Mouse (Mus musculus) stomach, embryonic 16.5 days (tissue): ENCODE measurements at regions not wholly inside any gene's neighbourhood (a gene's known extent, or its start where the extent isn't known, plus 50 kb on each side); places are given as distances from the start of the nearest gene placed in this dataset.

Experiments
- ATAC-seq: fragments of 200-750 bp; cut with Nextera tagmentation; 2 replicates; pipeline ENCODE4 v1.8.0; 2017; ENCODE audit warnings: moderate number of reproducible peaks, moderate TSS enrichment; ENCODE audit not compliant: insufficient read depth, low FRiP score
- H3K27ac ChIP-seq: fragments of 300-500 bp; sonication (generic); 2 replicates; pipeline ENCODE4 v1.5.1; 2014; ENCODE audit warnings: low read length
- H3K27me3 ChIP-seq: fragments of 300-500 bp; sonication (generic); 2 replicates; pipeline ENCODE4 v1.6.1; 2014; ENCODE audit warnings: low read length, control low read depth, mixed read lengths; ENCODE audit not compliant: control insufficient read depth, insufficient read depth
- H3K36me3 ChIP-seq: fragments of 300-500 bp; sonication (generic); 2 replicates; pipeline ENCODE4 v1.6.1; 2014; ENCODE audit warnings: low read length; ENCODE audit not compliant: control insufficient read depth, insufficient read depth
- H3K4me1 ChIP-seq: fragments of 300-500 bp; sonication (generic); 2 replicates; pipeline ENCODE4 v1.6.1; 2014; ENCODE audit warnings: low read length, control low read depth, mixed read lengths; ENCODE audit not compliant: control insufficient read depth, insufficient read depth
- H3K4me2 ChIP-seq: fragments of 300-500 bp; sonication (generic); 2 replicates; pipeline ENCODE4 v1.6.1; 2014; ENCODE audit warnings: low read depth, low read length, mixed read lengths
- H3K4me3 ChIP-seq: fragments of 300-500 bp; sonication (generic); replicated peaks from 2 replicates; pipeline ENCODE4 v1.5.1; 2014; ENCODE audit warnings: mild to moderate bottlenecking, low read length
- H3K9ac ChIP-seq: fragments of 300-500 bp; sonication (generic); 2 replicates; pipeline ENCODE4 v1.6.1; 2014; ENCODE audit warnings: low read length
- H3K9me3 ChIP-seq: fragments of 300-500 bp; sonication (generic); replicated peaks from 2 replicates; pipeline ENCODE4 v1.6.1; 2016; ENCODE audit warnings: low read length, control low read depth; ENCODE audit not compliant: control insufficient read depth
- WGBS: fragments of 180-500 bp; shearing (Covaris S2); extraction: QIAGEN DNeasy Blood & Tissue Kit; methylation state at CpG from one replicate; pipeline ENCODE4 v1.1.7; 2014; 5-methylcytosine and 5-hydroxymethylcytosine counted together

- 90% methylated on average over 5 of the region's 5 CpGs for WGBS
- no peaks in the 10 kb centered on the region for H3K9me3 ChIP-seq
- no peak for ATAC-seq
- H3K4me1 ChIP-seq, result peaks cover 14% of the 10 kb centered on the region
- H3K9ac ChIP-seq, result no peak overlapping the region
- no peak overlapping the region for H3K4me2 ChIP-seq
- H3K27ac ChIP-seq, result no peak overlapping the region
- no peaks in the 10 kb centered on the region for H3K36me3 ChIP-seq
- no peaks in the 10 kb centered on the region for H3K27me3 ChIP-seq
- H3K4me3 ChIP-seq, result no peak overlapping the region
These were observed 176.4 kb downstream of the 1700010I14Rik start for GRCm38 (mm10) chr17:9164501-9164900.

- Histone ChIP-seq H3K27ac (no peak overlapping the region), H3K27me3 (no peaks in the 10 kb centered on the region), H3K4me2 (peak overlapping the region; percentile 63), H3K4me3 (peak overlapping the region; percentile 42), H3K9ac (peak overlapping the region; percentile 34; the same call in 1 of the 2 replicates), H3K9me3 (no peaks in the 10 kb centered on the region), H3K36me3 (no peaks in the 10 kb centered on the region), H3K4me1 (peaks cover 14% of the 10 kb centered on the region)
- ATAC-seq, result peak; percentile 47; the same call in 1 of the 2 replicates
- WGBS, result under 1% methylated on average over 10 of the region's 10 CpGs
These were observed 179.0 kb downstream of the 1700010I14Rik start for GRCm38 (mm10) chr17:9167161-9167560.

- peak overlapping the region; percentile 34 for H3K9ac ChIP-seq
- no peaks in the 10 kb centered on the region for H3K9me3 ChIP-seq
- peaks cover 14% of the 10 kb centered on the region for H3K4me1 ChIP-seq
- no peaks in the 10 kb centered on the region for H3K36me3 ChIP-seq
- H3K4me2 ChIP-seq, result peak overlapping the region; percentile 63
- no peak for ATAC-seq
- no peaks in the 10 kb centered on the region for H3K27me3 ChIP-seq
- 1% methylated on average over 20 of the region's 20 CpGs for WGBS
- H3K27ac ChIP-seq, result no peak overlapping the region
- H3K4me3 ChIP-seq, result peak overlapping the region; percentile 42
These were observed 179.6 kb downstream of the 1700010I14Rik start for GRCm38 (mm10) chr17:9167571-9168201.

- no peaks in the 10 kb centered on the region for H3K36me3 ChIP-seq
- no peak for ATAC-seq
- no peaks in the 10 kb centered on the region for H3K27me3 ChIP-seq
- H3K4me3 ChIP-seq, result peak overlapping the region; percentile 42
- H3K9ac ChIP-seq, result no peak overlapping the region
- WGBS, result 0% methylated on average over 5 of the region's 5 CpGs
- H3K4me2 ChIP-seq, result peak overlapping the region; percentile 63
- H3K4me1 ChIP-seq, result peaks cover 14% of the 10 kb centered on the region
- no peak overlapping the region for H3K27ac ChIP-seq
- no peaks in the 10 kb centered on the region for H3K9me3 ChIP-seq
These were observed 180.3 kb downstream of the 1700010I14Rik start for GRCm38 (mm10) chr17:9168411-9168810.

- Histone ChIP-seq H3K4me1 (peaks cover 14% of the 10 kb centered on the region), H3K9me3 (no peaks in the 10 kb centered on the region), H3K4me2 (peak overlapping the region; percentile 41), H3K27ac (no peak overlapping the region), H3K36me3 (no peaks in the 10 kb centered on the region), H3K4me3 (no peak overlapping the region), H3K27me3 (no peaks in the 10 kb centered on the region), H3K9ac (no peak overlapping the region)
- no peak for ATAC-seq
- WGBS, result 8% methylated on average over 11 of the region's 11 CpGs
These were observed 181.2 kb downstream of the 1700010I14Rik start for GRCm38 (mm10) chr17:9169371-9169770.

- H3K4me1 ChIP-seq, result no peaks in the 10 kb centered on the region
- WGBS, result 91% methylated on average over 5 of the region's 5 CpGs
- ATAC-seq, result no peak
These were observed 209.0 kb downstream of the 1700010I14Rik start for GRCm38 (mm10) chr17:9197160-9197559.

GRCm38 (mm10) chr17:9200386-9200785 is 212.3 kb downstream of the 1700010I14Rik start:
- WGBS, result 85% methylated on average over 7 of the region's 7 CpGs
- H3K27me3 ChIP-seq, result no peaks in the 10 kb centered on the region
- no peak overlapping the region for H3K4me3 ChIP-seq
- no peak overlapping the region for H3K27ac ChIP-seq
- H3K9me3 ChIP-seq, result no peaks in the 10 kb centered on the region
- no peaks in the 10 kb centered on the region for H3K36me3 ChIP-seq
- H3K4me2 ChIP-seq, result no peak overlapping the region
- no peak for ATAC-seq
- no peaks in the 10 kb centered on the region for H3K4me1 ChIP-seq
- H3K9ac ChIP-seq, result no peak overlapping the region

More at GRCm38 (mm10) chr17:9197160-9197559, 209.0 kb downstream of the 1700010I14Rik start:
- Histone ChIP-seq H3K9me3 (no peaks in the 10 kb centered on the region), H3K27me3 (no peaks in the 10 kb centered on the region), H3K36me3 (no peaks in the 10 kb centered on the region), H3K9ac (no peak overlapping the region), H3K4me2 (no peak overlapping the region), H3K4me3 (no peak overlapping the region), H3K27ac (no peak overlapping the region)

GRCm38 (mm10) chr17:9202496-9202895 is 214.4 kb downstream of the 1700010I14Rik start:
- Histone ChIP-seq H3K27me3 (no peaks in the 10 kb centered on the region), H3K36me3 (no peaks in the 10 kb centered on the region), H3K4me3 (no peak overlapping the region), H3K9me3 (no peaks in the 10 kb centered on the region), H3K4me2 (no peak overlapping the region), H3K4me1 (no peaks in the 10 kb centered on the region), H3K9ac (no peak overlapping the region), H3K27ac (no peak overlapping the region)
- no peak for ATAC-seq
- 7% methylated on average over 2 of the region's 2 CpGs for WGBS

GRCm38 (mm10) chr17:9210626-9211025 is 211.2 kb upstream of the Gm17728 start:
- no peak overlapping the region for H3K4me2 ChIP-seq
- no peak overlapping the region for H3K27ac ChIP-seq
- H3K9ac ChIP-seq, result no peak overlapping the region
- no peak for ATAC-seq
- no peaks in the 10 kb centered on the region for H3K36me3 ChIP-seq
- no peaks in the 10 kb centered on the region for H3K9me3 ChIP-seq
- no peaks in the 10 kb centered on the region for H3K27me3 ChIP-seq
- H3K4me3 ChIP-seq, result no peak overlapping the region
- 83% methylated on average over 2 of the region's 2 CpGs for WGBS
- no peaks in the 10 kb centered on the region for H3K4me1 ChIP-seq
